Mouse (Mus musculus) adipocyte (in vitro differentiated cells): ENCODE results near the gene Tacr1.

Experiments used
- DNase-seq: peaks from one replicate; pipeline ENCODE4 v3.0.0-alpha.2; 2016; ENCODE audit warnings: low spot score

Tacr1 gene

GRCm38 (mm10) chr6:82525107-82525867, 123.2 kb downstream of the Tacr1 start:
- no peak for DNase-seq

- no peak for DNase-seq
Measured at GRCm38 (mm10) chr6:82528631-82529030, 126.5 kb downstream of the Tacr1 start.

- no peak for DNase-seq
Measured at GRCm38 (mm10) chr6:82536641-82537040, 134.5 kb downstream of the Tacr1 start.

GRCm38 (mm10) chr6:82549270-82549669, 147.1 kb downstream of the Tacr1 start:
- no peak for DNase-seq

- DNase-seq, result no peak
Measured at GRCm38 (mm10) chr6:82575445-82575844, 173.3 kb downstream of the Tacr1 start.

GRCm38 (mm10) chr6:82585396-82585795, 183.3 kb downstream of the Tacr1 start:
- DNase-seq, result no peak

- no peak for DNase-seq
Measured at GRCm38 (mm10) chr6:82589387-82589786, 187.3 kb downstream of the Tacr1 start.

- no peak for DNase-seq
Measured at GRCm38 (mm10) chr6:82595461-82596090, 193.4 kb downstream of the Tacr1 start.

GRCm38 (mm10) chr6:82603228-82603627, 201.1 kb downstream of the Tacr1 start:
- no peak for DNase-seq

GRCm38 (mm10) chr6:82603665-82604064, 201.5 kb downstream of the Tacr1 start:
- peak; percentile 49 for DNase-seq

- DNase-seq, result no peak
Measured at GRCm38 (mm10) chr6:82604791-82605190, 202.7 kb downstream of the Tacr1 start.

- DNase-seq, result no peak
Measured at GRCm38 (mm10) chr6:82608756-82609155, 206.6 kb downstream of the Tacr1 start.

GRCm38 (mm10) chr6:82609339-82609926, 207.3 kb downstream of the Tacr1 start:
- no peak for DNase-seq
